Mouse (Mus musculus) CH12.LX (cell line): ENCODE measurements at regions not wholly inside any gene's neighbourhood (a gene's known extent, or its start where the extent isn't known, plus 50 kb on each side); places are given as distances from the start of the nearest gene placed in this dataset.

Experiments
- DNase-seq: peaks from one replicate; pipeline ENCODE4 v3.0.0-alpha.2; 2013; ENCODE audit errors: extremely low read depth
- H3K27ac ChIP-seq: 2 replicates; pipeline ENCODE4 v1.5.1; 2012; ENCODE audit warnings: low read depth, mild to moderate bottlenecking, control low read depth, moderate library complexity; ENCODE audit not compliant: insufficient read depth
- H3K27me3 ChIP-seq: replicated peaks from 2 replicates; pipeline ENCODE3; 2012; ENCODE audit warnings: inconsistent platforms
- H3K36me3 ChIP-seq, 2 experiments: replicated peaks in 1 of 2; 2 replicates each; pipeline versions ENCODE3 to v1.6.1; 2012; ENCODE audit warnings: inconsistent platforms in 1 of 2, low read length in 1 of 2, mild to moderate bottlenecking in 1 of 2, mixed read lengths in 1 of 2, moderate library complexity in 1 of 2; ENCODE audit not compliant: control insufficient read depth in 1 of 2, insufficient read depth in 1 of 2
- H3K4me1 ChIP-seq, 2 experiments: 2 replicates each; pipeline ENCODE4 v1.6.1; 2012; ENCODE audit warnings: inconsistent platforms in 1 of 2, moderate library complexity in 1 of 2; ENCODE audit not compliant: insufficient read depth in 2 of 2, control insufficient read depth in 1 of 2
- H3K4me2 ChIP-seq: 2 replicates; pipeline ENCODE4 v1.6.1; 2012; ENCODE audit warnings: low read depth, mild to moderate bottlenecking, control low read depth; ENCODE audit not compliant: poor library complexity, insufficient read depth, severe bottlenecking
- H3K4me3 ChIP-seq, 3 experiments: fragments of 150-350 bp in 1 of 3; sonication (generic) in 1 of 3; replicated peaks in 1 of 3; 2 replicates each; pipeline versions ENCODE3 to v1.5.1; 2011 to 2012; ENCODE audit warnings: low read depth in 2 of 3, low read length in 2 of 3, mild to moderate bottlenecking in 2 of 3, moderate library complexity in 2 of 3, control low read depth in 1 of 3, improper control_type of control experiment in 1 of 3, inconsistent platforms in 1 of 3, mixed read lengths in 1 of 3; ENCODE audit not compliant: poor library complexity in 1 of 3
- H3K79me2 ChIP-seq: replicated peaks from 2 replicates; pipeline ENCODE4 v1.6.1; 2012; ENCODE audit warnings: mild to moderate bottlenecking, moderate library complexity; ENCODE audit not compliant: control insufficient read depth, poor library complexity, insufficient read depth, severe bottlenecking; ENCODE audit errors: extremely low read depth
- H3K9ac ChIP-seq: 2 replicates; pipeline ENCODE4 v1.6.1; 2012; ENCODE audit warnings: low read depth, mild to moderate bottlenecking, control low read depth, moderate library complexity; ENCODE audit not compliant: insufficient read depth
- H3K9me3 ChIP-seq: replicated peaks from 2 replicates; pipeline ENCODE3; 2012; ENCODE audit warnings: low read length, inconsistent platforms, mixed read lengths
- CHD1 ChIP-seq: IDR thresholded peaks from 2 replicates; pipeline ENCODE4 v1.6.1; 2012; ENCODE audit warnings: low read depth, low read length, improper control_type of control experiment, inconsistent platforms
- E2F4 ChIP-seq: IDR thresholded peaks from 2 replicates; pipeline ENCODE4 v1.6.1; 2011; ENCODE audit warnings: low read depth, low read length, improper control_type of control experiment; ENCODE audit not compliant: insufficient replicate concordance
- GABPA ChIP-seq: IDR thresholded peaks from 2 replicates; pipeline ENCODE4 v1.6.1; 2012; ENCODE audit warnings: low read depth, low read length, improper control_type of control experiment, inconsistent platforms; ENCODE audit not compliant: insufficient replicate concordance
- HCFC1 ChIP-seq: IDR thresholded peaks from 2 replicates; pipeline ENCODE4 v1.6.1; 2012; ENCODE audit warnings: low read depth, mild to moderate bottlenecking, inconsistent platforms, low read length, improper control_type of control experiment
- JUN ChIP-seq: IDR thresholded peaks from 2 replicates; pipeline ENCODE4 v1.6.1; 2011; ENCODE audit warnings: low read depth, mild to moderate bottlenecking, low read length, improper control_type of control experiment, moderate library complexity; ENCODE audit not compliant: insufficient read depth
- KAT2A ChIP-seq: IDR thresholded peaks from 2 replicates; pipeline ENCODE4 v1.6.1; 2012; ENCODE audit warnings: low read length, improper control_type of control experiment, inconsistent platforms; ENCODE audit not compliant: insufficient replicate concordance
- MAX ChIP-seq: IDR thresholded peaks from 2 replicates; pipeline ENCODE4 v1.6.1; 2011; ENCODE audit warnings: low read length, improper control_type of control experiment
- MAZ ChIP-seq: IDR thresholded peaks from 2 replicates; pipeline ENCODE4 v1.6.1; 2012; ENCODE audit warnings: low read depth, mild to moderate bottlenecking, inconsistent platforms, low read length, improper control_type of control experiment, moderate library complexity
- NELFE ChIP-seq: IDR thresholded peaks from 2 replicates; pipeline ENCODE4 v1.6.1; 2011; ENCODE audit warnings: low read depth, low read length, improper control_type of control experiment
- NRF1 ChIP-seq: IDR thresholded peaks from 2 replicates; pipeline ENCODE4 v1.6.1; 2014; ENCODE audit warnings: low read depth, mild to moderate bottlenecking, inconsistent platforms, low read length, improper control_type of control experiment, moderate library complexity
- PAX5 ChIP-seq: IDR thresholded peaks from 2 replicates; pipeline ENCODE4 v1.6.1; 2012; ENCODE audit warnings: low read length, inconsistent platforms, mixed read lengths
- POLR2A ChIP-seq: IDR thresholded peaks from 2 replicates; pipeline ENCODE4 v1.6.1; 2011; ENCODE audit warnings: low read depth, mild to moderate bottlenecking, improper control_type of control experiment, low read length
- SMC3 ChIP-seq: IDR thresholded peaks from 2 replicates; pipeline ENCODE4 v1.6.1; 2011; ENCODE audit warnings: low read depth, low read length, improper control_type of control experiment
- UBTF ChIP-seq: IDR thresholded peaks from 2 replicates; pipeline ENCODE4 v1.6.1; 2012; ENCODE audit warnings: low read depth, mild to moderate bottlenecking, inconsistent platforms, low read length, improper control_type of control experiment, moderate library complexity
- USF1 ChIP-seq: IDR thresholded peaks from 2 replicates; pipeline ENCODE4 v1.6.1; 2014; ENCODE audit warnings: low read depth, mild to moderate bottlenecking, inconsistent platforms, low read length, improper control_type of control experiment
- ZKSCAN1 ChIP-seq: IDR thresholded peaks from 2 replicates; pipeline ENCODE4 v1.6.1; 2012; ENCODE audit warnings: low read depth, inconsistent platforms, low read length, improper control_type of control experiment, borderline replicate concordance
- ZMIZ1 ChIP-seq: IDR thresholded peaks from 2 replicates; pipeline ENCODE4 v1.6.1; 2012; ENCODE audit warnings: low read depth, mild to moderate bottlenecking, inconsistent platforms, low read length, improper control_type of control experiment
- dilution Hi-C: fragments of 300-500 bp; cut with MboI; formaldehyde crosslinking; loops from 2 replicates; pipeline ENCODE4 v1.14.3; 2020; ENCODE audit warnings: low sequenced_read_pairs; ENCODE audit not compliant: extremely low pct_unique_long_range_greater_than_20kb, extremely low pct_ligation_motif_present
- in situ Hi-C: fragments of 300-500 bp; cut with MboI; formaldehyde crosslinking; loops from 3 replicates; pipeline ENCODE4 v1.14.3; 2019; ENCODE audit warnings: low sequenced_read_pairs, low pct_ligation_motif_present, low pct_unique_long_range_greater_than_20kb, mixed read lengths

GRCm38 (mm10) chr13:112081935-112082334 lies 206.3 kb upstream of the Ankrd55 start:
- no peak for DNase-seq
- dilution Hi-C loops = no loop called here
- no peaks in the 10 kb centered on the region for H3K79me2 ChIP-seq
- TF ChIP-seq POLR2A = no peak
- H3K4me1 ChIP-seq = peaks cover 0 to 13% of the 10 kb centered on the region in 2 experiments; a peak in 2 of 4 replicates
- H3K27ac ChIP-seq = no peak overlapping the region
- in situ Hi-C loops = no loop called here
- H3K36me3 ChIP-seq = no peaks in the 10 kb centered on the region
- no peak overlapping the region for H3K4me3 ChIP-seq
- H3K4me2 ChIP-seq = no peak overlapping the region
- no peaks in the 10 kb centered on the region for H3K9me3 ChIP-seq
- no peak overlapping the region for H3K9ac ChIP-seq
- no peaks in the 10 kb centered on the region for H3K27me3 ChIP-seq

DNA sequence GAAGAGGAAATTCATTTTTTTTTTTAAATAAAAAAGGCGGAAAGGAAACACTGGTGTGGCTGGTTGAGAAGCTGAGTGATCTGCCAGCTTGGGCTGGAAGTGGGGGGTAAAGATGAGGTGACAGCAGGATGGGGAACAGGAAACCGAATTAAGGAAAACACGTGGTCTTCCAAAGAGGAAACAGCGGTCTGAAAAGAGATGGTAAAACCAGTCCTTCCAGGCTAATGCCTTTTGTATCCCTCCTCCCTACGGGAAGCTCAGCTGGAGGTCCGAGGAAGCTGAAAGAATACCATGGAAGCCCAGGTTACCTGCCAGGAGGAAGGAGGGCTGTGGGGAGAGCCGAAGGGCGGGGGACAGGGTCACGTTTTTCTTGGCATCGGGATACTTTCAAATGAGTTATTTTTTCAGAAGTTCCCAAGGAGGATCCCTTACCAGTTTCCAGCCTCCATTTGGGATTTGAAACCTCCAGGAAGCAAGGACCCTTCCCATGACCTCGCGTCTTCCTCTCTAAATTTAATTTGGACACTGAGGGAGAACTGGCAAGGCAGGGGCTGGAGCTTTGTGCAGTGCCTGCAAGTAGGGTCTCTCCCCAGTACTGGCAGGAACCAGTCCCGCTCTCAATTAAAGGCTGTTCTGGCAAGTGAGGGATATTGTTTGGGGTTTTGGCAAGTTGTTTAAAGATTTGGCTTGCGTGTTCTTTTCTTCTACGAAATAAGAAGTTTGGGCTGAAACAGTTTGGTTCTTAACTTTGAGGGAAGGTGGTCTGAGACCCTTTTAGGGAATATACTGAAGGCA lies 203.6 kb upstream of the Ankrd55 start:
- Histone ChIP-seq H3K4me2 (no peak overlapping the region), H3K4me1 (peaks cover 0 to 13% of the 10 kb centered on the region in 2 experiments; a peak in 2 of 4 replicates), H3K27me3 (no peaks in the 10 kb centered on the region), H3K79me2 (no peaks in the 10 kb centered on the region), H3K27ac (no peak overlapping the region), H3K4me3 (no peak overlapping the region), H3K9ac (no peak overlapping the region)
- dilution Hi-C loops = no loop called here
- no peak for DNase-seq
- no peak for TF ChIP-seq SMC3
- TF ChIP-seq GABPA = no peak
- TF ChIP-seq USF1 = no peak
- no peak for TF ChIP-seq MAX
- TF ChIP-seq ZMIZ1 = no peak
- no peak for TF ChIP-seq UBTF
- no peak for TF ChIP-seq HCFC1
- TF ChIP-seq MAZ = no peak
- no peak for TF ChIP-seq JUN
- no peak for TF ChIP-seq KAT2A
- TF ChIP-seq CHD1 = no peak
- TF ChIP-seq PAX5 = no peak
- TF ChIP-seq E2F4 = no peak
- TF ChIP-seq ZKSCAN1 = no peak
- no peak for TF ChIP-seq NRF1
- TF ChIP-seq NELFE = no peak
- TF ChIP-seq, all 38 proteins: peak for 0
- no peaks in the 10 kb centered on the region for H3K36me3 ChIP-seq
- in situ Hi-C loops = no loop called here
- no peaks in the 10 kb centered on the region for H3K9me3 ChIP-seq
